12 mouse cellular contexts compared by ENCODE assay signal in the genomic region with DNA sequence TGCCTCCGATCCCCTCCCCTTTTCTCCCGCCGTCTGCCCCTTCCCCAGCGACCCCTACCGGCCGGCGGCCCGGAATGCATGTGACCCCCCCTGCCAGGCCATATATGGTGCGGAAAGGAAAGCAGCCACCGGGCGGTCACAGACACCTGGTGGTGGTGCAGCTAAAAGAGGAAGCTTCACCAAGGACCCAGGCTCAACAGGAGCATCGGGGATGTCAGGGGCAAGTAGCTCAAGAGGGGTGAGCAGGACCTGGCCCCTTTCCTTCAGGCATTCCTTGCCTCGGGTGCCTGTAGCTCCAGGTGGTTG. TPM values are rescaled to one million over a fixed set of nuclear protein-coding genes. Genes with fewer than 3 reads are reported as not detected.
A peak's percentile ranks its signal among the peaks of the same experiment; 100 is the strongest.
DNase-seq lines count a peak whose midpoint lies in the region; ATAC-seq and TF ChIP-seq lines count a peak whose summit lies in the region.
"Not testable (repeated sequence)": the region's sequence is repeated elsewhere in the genome, so short reads cannot be mapped to it uniquely, and the experiment has no call there.
"Had no signal": no experiment of that assay in that cellular context is flagged by ENCODE, and none has a peak within 500 bp of the region (broad histone marks: within the 10 kb centered on the region; RNA-seq: fewer than 3 reads in every experiment).

No protein-coding gene starts in this region.

- H3K4me2 ChIP-seq in forebrain, embryonic 13.5 days: peak overlapping the region; percentile 57
- H3K4me2 ChIP-seq in heart, embryonic 13.5 days: peak overlapping the region; percentile 64
- H3K4me2 ChIP-seq in lung, embryonic 14.5 days: not testable (repeated sequence)
- peak overlapping the region; percentile 57 for H3K4me2 ChIP-seq in neural tube, embryonic 12.5 days (replicated peaks)
- H3K4me2 ChIP-seq in stomach, embryonic 16.5 days (ENCODE audit: low read depth, low read length): 0 out of 2 replicates have a peak overlapping the region, but pooled peaks have one; percentile 39

- not testable (repeated sequence) for H3K9me3 ChIP-seq in forebrain, embryonic 13.5 days (replicated peaks); heart, embryonic 13.5 days; lung, embryonic 14.5 days (ENCODE audit: low read depth, low read length); neural tube, embryonic 12.5 days; stomach, embryonic 16.5 days (replicated peaks; ENCODE audit: control insufficient read depth, low read length)

- not testable (repeated sequence) for H3K36me3 ChIP-seq in forebrain, embryonic 13.5 days (ENCODE audit: poor library complexity, severe bottlenecking); heart, embryonic 13.5 days; lung, embryonic 14.5 days (ENCODE audit: insufficient read depth); neural tube, embryonic 12.5 days; stomach, embryonic 16.5 days (ENCODE audit: control insufficient read depth, insufficient read depth, low read length)

- not testable (repeated sequence) for H3K4me3 ChIP-seq in cerebellum, adult 2 months (replicated peaks; ENCODE audit: insufficient read depth, low read depth, low read length)
- peak overlapping the region; percentile 47 for H3K4me3 ChIP-seq in forebrain, embryonic 13.5 days
- peak overlapping the region; percentile 54 for H3K4me3 ChIP-seq in heart, embryonic 13.5 days
- peak overlapping the region; percentile 33; the same call in 1 of the 2 replicates for H3K4me3 ChIP-seq in lung, embryonic 14.5 days (ENCODE audit: low read depth, low read length)
- peak overlapping the region; percentile 42 for H3K4me3 ChIP-seq in neural tube, embryonic 12.5 days
- peak overlapping the region; percentile 37 for H3K4me3 ChIP-seq in stomach, embryonic 16.5 days (replicated peaks; ENCODE audit: low read length)

- H3K27ac ChIP-seq in cerebellum, adult 2 months (ENCODE audit: insufficient read depth, low read length); forebrain, embryonic 13.5 days; heart, embryonic 13.5 days (replicated peaks); lung, embryonic 14.5 days (ENCODE audit: low read depth); neural tube, embryonic 12.5 days; stomach, embryonic 16.5 days (ENCODE audit: low read length): not testable (repeated sequence)

- not testable (repeated sequence) for H3K9ac ChIP-seq in forebrain, embryonic 13.5 days; heart, embryonic 13.5 days; lung, embryonic 14.5 days; neural tube, embryonic 12.5 days; stomach, embryonic 16.5 days (ENCODE audit: low read length)

- peak; percentile 1 to 15 for DNase-seq in cerebellum, adult 2 months
- peak; percentile 2 to 4 for DNase-seq in left cerebral cortex, postnatal 25 days (ENCODE audit: low spot score in 2 of 2)
- not testable (repeated sequence) for DNase-seq in lung, embryonic 14.5 days

- ATAC-seq in forebrain, embryonic 13.5 days; heart, embryonic 13.5 days (ENCODE audit: extremely low read depth, insufficient number of reproducible peaks, low FRiP score, low TSS enrichment); lung, embryonic 14.5 days (ENCODE audit: insufficient read depth); neural tube, embryonic 12.5 days (ENCODE audit: low FRiP score, low read depth); stomach, embryonic 16.5 days (ENCODE audit: insufficient read depth, low FRiP score): not testable (repeated sequence)
- peak; percentile 41 for ATAC-seq in inflammation-experienced regulatory T-cells, adult 6 months

- not testable (repeated sequence) for H3K4me1 ChIP-seq in cerebellum, adult 2 months (ENCODE audit: control insufficient read depth, insufficient read depth, low read length); forebrain, embryonic 13.5 days; heart, embryonic 13.5 days; lung, embryonic 14.5 days (ENCODE audit: insufficient read depth); neural tube, embryonic 12.5 days; stomach, embryonic 16.5 days (ENCODE audit: control insufficient read depth, insufficient read depth, low read length)

- 0% methylated on average over 5 of the region's 13 CpGs for WGBS in cerebellum, adult 2 months
- 0% methylated on average over 5 of the region's 13 CpGs for WGBS in forebrain, embryonic 13.5 days
- 0% methylated on average over 5 of the region's 13 CpGs for WGBS in heart, embryonic 13.5 days
- WGBS in lung, embryonic 14.5 days: 0% methylated on average over 2 of the region's 13 CpGs
- WGBS in neural tube, embryonic 12.5 days: 0% methylated on average over 5 of the region's 13 CpGs
- 0% methylated on average over 4 of the region's 13 CpGs for WGBS in stomach, embryonic 16.5 days

- intact Hi-C loops in left cerebral cortex, postnatal 25 days (cut with DNase I): not testable (repeated sequence)

- not testable (repeated sequence) for H3K27me3 ChIP-seq in cerebellum, adult 2 months (ENCODE audit: control insufficient read depth, insufficient read depth, low read length); forebrain, embryonic 13.5 days; heart, embryonic 13.5 days (replicated peaks); lung, embryonic 14.5 days (ENCODE audit: insufficient read depth, low read length); neural tube, embryonic 12.5 days (replicated peaks); stomach, embryonic 16.5 days (ENCODE audit: control insufficient read depth, insufficient read depth, low read length)

- not testable (repeated sequence) for TF ChIP-seq POLR2A in cerebellum, adult 2 months (IDR thresholded peaks at IDR 0.05; ENCODE audit: borderline replicate concordance, insufficient read depth, low read length)

- TF ChIP-seq CTCF in cerebellum, adult 2 months (IDR thresholded peaks at IDR 0.05; ENCODE audit: borderline replicate concordance, insufficient read depth, low read depth, low read length): not testable (repeated sequence)
- peak; percentile 44 for TF ChIP-seq CTCF in lung, embryonic 14.5 days (IDR thresholded peaks at IDR 0.05; ENCODE audit: low read depth)

RNA-seq across cellular contexts. Expression of a gene that starts 15.1 kb away (rescaled TPM):
- polyA plus RNA-seq in cerebellum, adult 2 months (2012; rRNA removed): 6.8 and 7.3 TPM in 2 replicates
- polyA plus RNA-seq in forebrain, embryonic 13.5 days (2015; fragmentation: Nextera tagmentation; extraction: Ambion mirVana): 9.1 and 9.5 TPM in 2 replicates
- polyA plus RNA-seq in heart, embryonic 13.5 days (2015; fragmentation: Nextera tagmentation; extraction: Ambion mirVana): 9.2 and 10.4 TPM in 2 replicates
- 10 to 100 TPM in 2 of 3 experiments, 1 to 10 TPM in 1; 7.7 to 31.5 (median 18.7) TPM for polyA plus RNA-seq in inflammation-experienced regulatory T-cells, adult 6 months (2017; shearing (Covaris generic))
- total RNA-seq in left cerebral cortex, postnatal 25 days (2021): 1 to 10 TPM; 3.5 to 3.6 TPM
- 5.7 and 6.1 TPM in 2 replicates for polyA plus RNA-seq in lung, embryonic 14.5 days (2014; fragmentation: Nextera tagmentation; extraction: Ambion mirVana)
- 9.1 and 9.6 TPM in 2 replicates for polyA plus RNA-seq in neural tube, embryonic 12.5 days (2016; fragmentation: Nextera tagmentation; extraction: Ambion mirVana)
- 2.5 and 3.4 TPM in 2 replicates for polyA plus RNA-seq in stomach, embryonic 16.5 days (2015; fragmentation: Nextera tagmentation; extraction: Ambion mirVana)
- total RNA-seq: megakaryocyte, adult 5-6 weeks had no signal

RNA-seq across cellular contexts. Expression of a gene that starts 17.0 kb away (rescaled TPM):
- not detected in 2 replicates for polyA plus RNA-seq in cerebellum, adult 2 months (2012; rRNA removed)
- not detected in 2 replicates for polyA plus RNA-seq in forebrain, embryonic 13.5 days (2015; fragmentation: Nextera tagmentation; extraction: Ambion mirVana)
- polyA plus RNA-seq in heart, embryonic 13.5 days (2015; fragmentation: Nextera tagmentation; extraction: Ambion mirVana): not detected in 2 replicates
- under 1 TPM in 2 of 3 experiments, not detected in 1; 0.36 to 0.55 TPM for polyA plus RNA-seq in inflammation-experienced regulatory T-cells, adult 6 months (2017; shearing (Covaris generic))
- not detected for total RNA-seq in left cerebral cortex, postnatal 25 days (2021)
- not detected in 2 replicates for polyA plus RNA-seq in lung, embryonic 14.5 days (2014; fragmentation: Nextera tagmentation; extraction: Ambion mirVana)
- not detected in 2 replicates for polyA plus RNA-seq in neural tube, embryonic 12.5 days (2016; fragmentation: Nextera tagmentation; extraction: Ambion mirVana)
- polyA plus RNA-seq in stomach, embryonic 16.5 days (2015; fragmentation: Nextera tagmentation; extraction: Ambion mirVana): not detected in 2 replicates
- total RNA-seq: left cerebral cortex, postnatal 10 days; megakaryocyte, adult 5-6 weeks had no signal
- polyA plus RNA-seq: frontal cortex, adult 2 months had no signal

RNA-seq across cellular contexts. Expression of a gene that starts 37.1 kb away (rescaled TPM):
- polyA plus RNA-seq in cerebellum, adult 2 months (2012; rRNA removed): not detected in 2 replicates
- polyA plus RNA-seq in forebrain, embryonic 13.5 days (2015; fragmentation: Nextera tagmentation; extraction: Ambion mirVana): not detected in 2 replicates
- polyA plus RNA-seq in heart, embryonic 13.5 days (2015; fragmentation: Nextera tagmentation; extraction: Ambion mirVana): not detected in 2 replicates
- polyA plus RNA-seq in inflammation-experienced regulatory T-cells, adult 6 months (2017; shearing (Covaris generic)): under 1 TPM in 1 of 3 experiments, not detected in 2; 0.41 TPM
- not detected for total RNA-seq in left cerebral cortex, postnatal 25 days (2021)
- not detected in 2 replicates for polyA plus RNA-seq in lung, embryonic 14.5 days (2014; fragmentation: Nextera tagmentation; extraction: Ambion mirVana)
- not detected in 2 replicates for polyA plus RNA-seq in neural tube, embryonic 12.5 days (2016; fragmentation: Nextera tagmentation; extraction: Ambion mirVana)
- polyA plus RNA-seq in stomach, embryonic 16.5 days (2015; fragmentation: Nextera tagmentation; extraction: Ambion mirVana): not detected in 2 replicates
- total RNA-seq: heart, postnatal 10 days; megakaryocyte, adult 5-6 weeks had no signal
- polyA plus RNA-seq: frontal cortex, adult 2 months had no signal
